Mouse (Mus musculus) ES-E14 (cell line): ENCODE data around the gene Fscn2. TPM values are rescaled to one million over a fixed set of nuclear protein-coding genes. Genes with fewer than 3 reads are reported as not detected.

ENCODE experiments used
- DNase-seq: peaks from one replicate; pipeline ENCODE4 v3.0.0-alpha.2; 2013; ENCODE audit warnings: low read depth, low spot score
- H3K27ac ChIP-seq: 2 replicates; pipeline ENCODE4 v1.5.1; 2012; ENCODE audit warnings: low read depth, mild to moderate bottlenecking, low read length, moderate library complexity, mixed read lengths; ENCODE audit not compliant: poor library complexity, insufficient read depth, severe bottlenecking
- H3K36me3 ChIP-seq: 2 replicates; pipeline ENCODE4 v1.6.1; 2012; ENCODE audit warnings: mild to moderate bottlenecking, low read length, moderate library complexity, mixed read lengths; ENCODE audit not compliant: control insufficient read depth, poor library complexity, insufficient read depth, severe bottlenecking
- H3K4me1 ChIP-seq, 2 experiments: fragments of 150-350 bp in 1 of 2; sonication (generic) in 1 of 2; 2 replicates each; pipeline ENCODE4 v1.6.1; 2012; ENCODE audit warnings: low read length in 2 of 2, mild to moderate bottlenecking in 1 of 2, mixed read lengths in 1 of 2; ENCODE audit not compliant: control insufficient read depth in 2 of 2, insufficient read depth in 2 of 2, poor library complexity in 1 of 2
- H3K4me3 ChIP-seq, 2 experiments: fragments of 150-350 bp in 1 of 2; sonication (generic) in 1 of 2; 2 replicates each; pipeline ENCODE4 v1.5.1; 2012; ENCODE audit warnings: low read length in 2 of 2, low read depth in 1 of 2, mild to moderate bottlenecking in 1 of 2, mixed read lengths in 1 of 2; ENCODE audit not compliant: insufficient read depth in 1 of 2, poor library complexity in 1 of 2, severe bottlenecking in 1 of 2
- H3K9ac ChIP-seq: 2 replicates; pipeline ENCODE4 v1.6.1; 2012; ENCODE audit warnings: low read depth, mild to moderate bottlenecking, low read length, mixed read lengths; ENCODE audit not compliant: poor library complexity, insufficient read depth, severe bottlenecking
- H3K9me3 ChIP-seq: fragments of 150-350 bp; sonication (generic); 2 replicates; pipeline ENCODE4 v1.6.1; 2012; ENCODE audit warnings: low read depth, mild to moderate bottlenecking, low read length; ENCODE audit not compliant: control insufficient read depth, insufficient read depth
- CHD2 ChIP-seq: IDR thresholded peaks from 2 replicates; pipeline ENCODE4 v1.6.1; 2014; ENCODE audit warnings: mild to moderate bottlenecking, low read depth, low read length, inconsistent platforms
- HCFC1 ChIP-seq: IDR thresholded peaks from 2 replicates; pipeline ENCODE4 v1.6.1; 2012; ENCODE audit warnings: low read length, inconsistent platforms, borderline replicate concordance; ENCODE audit not compliant: insufficient read depth
- MAFK ChIP-seq: IDR thresholded peaks from 2 replicates; pipeline ENCODE4 v1.6.1; 2014; ENCODE audit warnings: mild to moderate bottlenecking, low read depth, low read length, inconsistent platforms; ENCODE audit not compliant: insufficient read depth
- ZC3H11A ChIP-seq: IDR thresholded peaks from 2 replicates; pipeline ENCODE4 v1.6.1; 2012; ENCODE audit warnings: low read depth, mild to moderate bottlenecking, inconsistent platforms, low read length, borderline replicate concordance
- ZNF384 ChIP-seq: IDR thresholded peaks from 2 replicates; pipeline ENCODE4 v1.6.1; 2012; ENCODE audit warnings: low read depth, low read length, inconsistent platforms
- in situ Hi-C, 2 experiments: fragments of 600-800 bp; cut with MboI; formaldehyde crosslinking; loops; one replicate each; pipeline ENCODE4 v1.15.1; 2025; ENCODE audit warnings: low sequenced_read_pairs in 2 of 2, inconsistent platforms in 1 of 2; ENCODE audit not compliant: unreplicated experiment in 2 of 2
- total RNA-seq: library from RNA; depleted of rRNA; stranded (reverse); fragments of 300-350 nt; gene quantifications from 2 replicates; pipeline ENCODE4 v1.2.3, GENCODE M21; 2012

The Fscn2 gene
- total RNA-seq, 1 experiment = 0.31 TPM

GRCm38 (mm10) chr11:120317456-120317855, 43.9 kb upstream of the Fscn2 start:
- Histone ChIP-seq H3K9me3 (peaks cover 8% of the 10 kb centered on the region), H3K27ac (no peak overlapping the region), H3K36me3 (no peaks in the 10 kb centered on the region), H3K4me1 (peaks cover 0 to 7% of the 10 kb centered on the region in 2 experiments; a peak in 1 of 4 replicates), H3K9ac (no peak overlapping the region), H3K4me3 (no peak overlapping the region)
- in situ Hi-C loops = no loop called here
- DNase-seq = no peak
- TF ChIP-seq ZNF384 (no peak), ZC3H11A (no peak), HCFC1 (no peak), MAFK (no peak), CHD2 (no peak)

GRCm38 (mm10) chr11:120319310-120319709, 42.0 kb upstream of the Fscn2 start:
- peaks cover 0 to 6% of the 10 kb centered on the region in 2 experiments; a peak in 1 of 4 replicates for H3K4me1 ChIP-seq
- no peak overlapping the region for H3K27ac ChIP-seq
- no peak overlapping the region for H3K9ac ChIP-seq
- in situ Hi-C loops = no loop called here
- peaks cover 8% of the 10 kb centered on the region for H3K9me3 ChIP-seq
- no peak for DNase-seq
- H3K4me3 ChIP-seq = no peak overlapping the region
- TF ChIP-seq CHD2 (no peak), HCFC1 (no peak), ZC3H11A (no peak), ZNF384 (no peak), MAFK (no peak)
- no peaks in the 10 kb centered on the region for H3K36me3 ChIP-seq

GRCm38 (mm10) chr11:120320156-120320555, 41.2 kb upstream of the Fscn2 start:
- no peak for DNase-seq
- no peak overlapping the region for H3K27ac ChIP-seq
- peaks cover 0 to 3% of the 10 kb centered on the region in 2 experiments; a peak in 1 of 4 replicates for H3K4me1 ChIP-seq
- TF ChIP-seq ZC3H11A = no peak
- no peak for TF ChIP-seq CHD2
- no peak for TF ChIP-seq ZNF384
- no peak for TF ChIP-seq MAFK
- no peak for TF ChIP-seq HCFC1
- in situ Hi-C loops = no loop called here
- peaks cover 8% of the 10 kb centered on the region for H3K9me3 ChIP-seq
- H3K4me3 ChIP-seq = no peak overlapping the region
- no peaks in the 10 kb centered on the region for H3K36me3 ChIP-seq
- H3K9ac ChIP-seq = no peak overlapping the region

- in situ Hi-C loops = no loop called here
- Histone ChIP-seq H3K36me3 (no peaks in the 10 kb centered on the region), H3K4me3 (no peak overlapping the region), H3K4me1 (peaks cover 0 to 8% of the 10 kb centered on the region in 2 experiments; a peak in 1 of 4 replicates), H3K9me3 (no peaks in the 10 kb centered on the region; the same call in 1 of the 2 replicates), H3K27ac (no peak overlapping the region), H3K9ac (no peak overlapping the region)
- TF ChIP-seq HCFC1 (no peak), ZNF384 (no peak), ZC3H11A (no peak), CHD2 (no peak), MAFK (no peak)
- DNase-seq = no peak
Observed at GRCm38 (mm10) chr11:120335431-120336021, 25.8 kb upstream of the Fscn2 start.

GRCm38 (mm10) chr11:120337447-120337846, 23.9 kb upstream of the Fscn2 start:
- no peak for DNase-seq
- Histone ChIP-seq H3K4me1 (peaks cover 0 to 8% of the 10 kb centered on the region in 2 experiments; a peak in 1 of 4 replicates), H3K27ac (no peak overlapping the region), H3K4me3 (no peak overlapping the region), H3K9ac (no peak overlapping the region), H3K36me3 (no peaks in the 10 kb centered on the region), H3K9me3 (no peaks in the 10 kb centered on the region; the same call in 1 of the 2 replicates)
- TF ChIP-seq MAFK (no peak), HCFC1 (no peak), ZC3H11A (no peak), ZNF384 (no peak), CHD2 (no peak)
- in situ Hi-C loops = no loop called here
